Mouse (Mus musculus) fibroblast of lung, adult 2 months (primary cell): ENCODE measurements around the gene Kidins220.

Experiments
- DNase-seq: peaks from one replicate; pipeline ENCODE4 v3.0.0-alpha.2; 2011; ENCODE audit warnings: low read depth

Gene Kidins220

DNA sequence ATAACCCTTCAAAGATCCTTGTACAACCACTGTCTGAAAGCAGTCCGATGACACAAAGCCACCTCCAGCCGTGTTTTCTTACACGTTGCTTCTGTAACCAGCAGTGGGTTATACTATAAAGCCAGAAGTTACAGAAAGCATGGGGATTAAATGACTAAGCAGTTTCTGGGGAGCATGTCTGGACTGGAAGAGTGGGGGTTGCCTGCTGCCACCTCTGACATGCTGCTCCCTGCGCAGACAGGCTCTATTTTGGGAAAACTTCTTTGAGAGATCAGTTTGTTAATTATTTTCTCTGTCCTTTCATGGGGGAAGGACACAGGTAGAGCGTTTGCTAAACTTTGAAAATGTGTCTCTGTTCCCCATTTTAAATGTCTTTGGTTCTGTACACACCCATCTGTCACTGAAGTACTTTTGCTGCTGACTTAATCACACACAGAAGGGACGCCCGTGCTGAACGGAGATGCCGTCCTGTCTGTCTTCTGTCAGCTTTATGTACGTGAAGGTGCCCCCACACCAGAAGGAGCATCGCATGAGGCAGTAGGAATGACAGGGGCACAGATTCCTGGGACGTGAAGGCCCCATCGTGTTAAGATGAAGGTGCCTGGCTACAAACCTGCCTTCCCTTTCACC, 11.2 kb upstream of the Kidins220 start:
- DNase-seq, result no peak

GRCm38 (mm10) chr12:24965406-24965805, 9.3 kb upstream of the Kidins220 start:
- DNase-seq, result no peak

DNA sequence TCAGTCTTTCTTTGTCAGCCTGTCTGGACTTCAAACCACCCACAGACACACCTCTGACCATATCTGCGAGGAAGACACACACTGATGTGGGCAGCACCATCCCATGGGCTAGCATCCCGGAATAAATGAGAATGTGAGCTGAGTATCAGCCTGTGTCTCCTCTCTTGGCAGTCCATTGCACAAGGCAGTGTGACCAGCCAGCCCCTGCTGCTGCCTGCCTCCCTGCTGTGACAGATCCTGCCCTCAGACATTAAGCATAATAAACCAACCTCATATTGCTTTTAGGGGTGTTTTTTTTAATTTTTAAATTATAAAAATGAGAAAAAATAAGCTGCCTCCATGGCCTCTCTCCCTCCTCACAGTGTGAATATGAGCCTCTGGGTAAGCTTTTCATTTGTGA, 8.7 kb upstream of the Kidins220 start:
- DNase-seq, result no peak

GRCm38 (mm10) chr12:24971490-24972200, 3.1 kb upstream of the Kidins220 start:
- DNase-seq, result no peak

DNA sequence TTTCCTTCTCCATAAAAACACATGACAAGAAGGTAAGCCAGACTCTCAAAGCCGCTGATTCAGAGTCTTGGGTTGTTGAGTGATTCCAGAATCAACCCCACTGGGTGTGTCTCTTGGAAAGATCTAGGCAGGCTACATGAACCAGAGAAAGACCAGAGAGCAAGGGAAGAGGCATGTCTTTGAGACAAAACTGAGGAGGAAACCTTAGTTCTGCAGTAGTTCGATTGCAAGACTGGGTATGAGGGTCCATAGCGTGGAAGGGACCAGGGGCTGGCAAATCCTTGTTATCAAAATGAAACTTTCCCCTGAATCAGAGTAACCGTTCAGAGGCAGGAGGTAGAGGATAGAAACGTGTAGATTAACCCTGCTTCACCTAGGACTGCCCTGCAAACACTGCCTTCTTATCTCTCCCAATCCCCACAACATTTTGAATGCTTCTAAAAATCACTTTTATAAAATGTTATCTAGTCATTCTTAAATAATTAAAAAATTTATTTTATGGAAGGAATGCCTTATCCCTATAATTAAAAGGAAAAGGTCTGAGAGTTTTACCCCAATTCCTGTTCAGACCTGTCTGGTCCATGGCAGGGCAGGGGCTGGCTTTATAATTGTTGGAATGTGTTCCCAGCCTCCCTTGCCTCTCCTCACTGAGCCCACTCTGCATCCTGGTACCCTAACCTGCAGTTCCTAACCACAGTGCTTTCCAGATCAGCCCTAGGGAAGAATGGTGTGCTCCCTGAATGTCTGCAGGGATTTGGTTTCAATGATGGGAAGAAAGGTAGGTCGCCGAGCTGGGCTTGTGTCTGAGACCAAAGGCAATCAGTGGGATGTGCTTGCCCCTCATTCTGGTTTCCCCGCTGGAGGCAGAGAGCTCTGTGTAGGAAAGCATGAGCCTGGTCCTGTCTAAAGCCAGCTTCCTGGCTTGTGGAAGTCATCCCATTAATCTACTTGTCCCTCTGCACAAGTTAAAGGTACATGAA, 2.1 kb upstream of the Kidins220 start:
- peak; percentile 42 for DNase-seq

DNA sequence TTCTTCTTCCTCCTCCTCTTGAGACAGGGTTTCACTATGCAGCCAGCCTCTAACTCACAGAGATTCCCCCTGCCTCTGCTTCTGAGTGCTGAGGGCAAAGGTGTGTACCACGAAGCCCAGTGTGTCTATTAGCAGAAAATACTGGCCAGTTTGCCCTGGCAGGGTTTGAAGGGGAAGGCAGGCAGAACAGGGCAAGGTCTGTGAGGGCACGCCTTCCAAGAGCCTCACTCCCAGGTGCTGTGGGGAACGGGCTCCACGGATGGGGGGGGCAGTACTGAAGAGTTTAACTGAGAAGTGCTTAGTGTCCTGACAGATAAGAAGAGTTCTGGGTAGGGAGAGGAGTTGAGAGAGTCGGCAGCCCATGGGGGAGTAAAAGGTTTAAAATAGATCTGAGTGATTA, 1.1 kb upstream of the Kidins220 start:
- no peak for DNase-seq

DNA sequence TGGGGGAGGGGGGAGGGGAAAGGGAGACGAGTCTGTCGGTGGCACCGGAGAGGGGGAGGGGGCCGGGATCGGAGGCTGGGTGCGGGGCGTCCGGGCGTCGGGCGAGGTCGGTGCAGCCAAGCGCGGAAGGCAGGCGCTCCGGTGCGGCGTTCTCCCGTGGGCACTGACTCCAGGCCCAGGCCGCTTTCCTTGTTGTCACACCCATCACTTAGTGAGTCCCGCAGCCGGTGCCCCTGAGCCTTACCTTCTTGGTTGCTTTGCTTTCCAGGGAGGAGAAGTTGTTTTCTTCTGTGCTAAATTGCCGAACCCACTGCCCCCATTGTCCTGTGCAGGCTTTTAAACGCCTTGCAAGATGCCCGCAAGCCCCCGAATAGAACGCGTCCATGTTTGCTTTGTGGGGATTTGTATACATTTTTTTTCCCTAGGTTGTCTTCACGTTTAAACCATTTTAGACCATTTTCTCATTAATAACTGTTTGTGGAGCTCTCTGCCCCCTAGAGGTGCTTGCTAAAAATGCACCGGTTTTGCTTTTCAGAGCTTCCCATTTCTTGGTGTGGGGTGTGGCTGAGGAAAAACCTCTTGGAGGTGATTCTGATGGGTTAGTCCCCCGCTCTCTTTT, 499 bp downstream of the Kidins220 start:
- DNase-seq, result peak; percentile 51

- DNase-seq, result no peak
Observed at GRCm38 (mm10) chr12:24985226-24985625, 10.5 kb downstream of the Kidins220 start.

DNA sequence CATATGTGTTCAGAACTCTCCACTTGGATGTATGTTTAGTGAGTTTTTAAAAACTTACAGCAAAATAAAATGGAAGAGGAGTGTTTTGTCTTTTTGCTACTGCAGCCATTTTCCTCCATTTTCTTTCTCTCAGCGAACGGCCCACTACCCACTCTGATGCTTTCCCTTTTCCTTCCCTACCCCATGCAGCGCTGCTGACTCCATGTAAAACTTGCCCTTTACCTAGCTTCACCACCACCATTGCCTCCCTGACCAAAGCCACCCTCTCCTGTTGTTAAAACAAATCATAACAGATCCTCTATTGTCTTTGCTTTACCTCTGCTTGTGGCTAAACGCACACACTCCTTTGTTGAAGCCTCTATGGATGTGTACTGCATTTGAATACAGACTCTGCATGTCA, 20.6 kb downstream of the Kidins220 start:
- DNase-seq, result no peak

GRCm38 (mm10) chr12:25005350-25005749, 30.6 kb downstream of the Kidins220 start:
- DNase-seq, result no peak

DNA sequence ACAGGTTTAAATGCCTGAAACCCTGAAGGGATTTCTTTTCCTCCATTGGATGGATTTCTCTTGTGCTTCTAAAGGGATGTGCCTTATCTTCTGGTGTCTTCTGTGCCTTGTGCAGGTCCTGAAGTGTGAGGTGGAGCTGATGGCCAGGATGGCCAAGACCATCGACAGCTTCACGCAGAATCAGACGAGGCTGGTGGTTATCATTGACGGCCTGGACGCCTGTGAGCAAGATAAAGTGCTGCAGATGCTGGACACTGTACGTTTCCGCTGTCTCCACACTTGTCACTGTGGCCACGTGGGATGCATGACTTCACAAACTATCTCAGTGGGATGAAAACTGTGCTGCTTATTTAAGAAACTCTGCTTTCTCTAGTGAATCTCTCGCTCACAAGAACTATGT, 35.2 kb downstream of the Kidins220 start:
- DNase-seq, result no peak

DNA sequence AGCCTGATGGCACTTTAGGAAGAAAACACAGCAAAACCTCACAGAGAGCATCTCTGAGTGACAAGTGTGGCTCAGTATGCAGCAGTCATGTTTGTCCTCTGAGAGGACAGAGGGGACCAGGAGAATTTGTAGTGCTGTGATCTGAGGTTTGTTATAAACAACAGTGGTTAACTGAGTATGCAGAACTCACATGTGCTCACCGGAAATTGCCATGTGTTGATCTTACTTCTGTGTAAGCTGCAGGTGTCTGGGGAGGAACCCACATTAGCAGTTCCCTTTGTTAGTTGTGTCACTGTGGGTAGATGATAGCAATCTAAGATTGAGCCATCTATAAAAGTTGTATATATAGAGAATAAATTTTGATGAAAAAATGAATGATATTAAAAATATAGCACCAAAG, 35.7 kb downstream of the Kidins220 start:
- no peak for DNase-seq

GRCm38 (mm10) chr12:25011733-25012367, 37.1 kb downstream of the Kidins220 start:
- no peak for DNase-seq

GRCm38 (mm10) chr12:25012555-25013540, 38.1 kb downstream of the Kidins220 start:
- DNase-seq, result peak; percentile 93

- DNase-seq, result no peak
Observed at GRCm38 (mm10) chr12:25014307-25014927, 39.7 kb downstream of the Kidins220 start.

- DNase-seq, result no peak
Observed at GRCm38 (mm10) chr12:25014938-25015337, 40.2 kb downstream of the Kidins220 start.

DNA sequence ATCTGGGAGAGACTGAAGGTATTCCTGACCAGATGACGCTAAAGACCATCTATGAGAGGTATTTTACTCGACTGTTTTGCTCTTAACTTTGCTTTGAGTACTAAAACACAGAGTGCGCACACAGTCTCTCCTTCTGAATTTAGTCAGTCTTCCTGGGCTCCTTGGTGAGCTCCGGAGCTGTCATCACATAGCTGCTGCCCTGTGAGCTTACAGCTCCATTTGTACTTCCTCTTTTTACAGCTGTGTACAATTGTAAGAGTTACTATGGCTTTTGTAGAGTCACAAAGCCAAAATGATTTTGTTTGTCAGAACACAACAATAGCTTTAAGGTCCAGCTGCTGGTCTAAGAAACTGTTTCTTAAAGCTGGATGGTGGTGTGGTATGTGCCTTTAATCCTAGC, 42.3 kb downstream of the Kidins220 start:
- DNase-seq, result no peak

DNA sequence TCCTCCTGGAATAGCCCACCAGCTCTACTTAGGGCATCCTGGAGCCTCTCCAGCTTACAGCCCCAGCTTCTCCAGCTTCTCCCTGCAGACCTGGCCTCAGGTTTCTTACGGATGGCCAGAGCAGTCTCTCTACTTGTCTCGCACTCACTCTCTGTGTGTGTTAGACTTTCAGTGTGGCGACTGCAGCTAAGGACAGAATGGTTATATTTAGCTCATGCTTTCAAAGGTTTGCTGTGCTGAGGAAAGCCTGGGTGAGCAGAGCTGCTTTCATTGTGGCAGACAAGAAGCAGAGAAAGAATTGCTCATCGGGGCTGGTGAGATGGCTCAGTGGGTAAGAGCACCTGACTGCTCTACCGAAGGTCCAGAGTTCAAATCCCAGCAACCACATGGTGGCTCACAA, 46.3 kb downstream of the Kidins220 start:
- no peak for DNase-seq

DNA sequence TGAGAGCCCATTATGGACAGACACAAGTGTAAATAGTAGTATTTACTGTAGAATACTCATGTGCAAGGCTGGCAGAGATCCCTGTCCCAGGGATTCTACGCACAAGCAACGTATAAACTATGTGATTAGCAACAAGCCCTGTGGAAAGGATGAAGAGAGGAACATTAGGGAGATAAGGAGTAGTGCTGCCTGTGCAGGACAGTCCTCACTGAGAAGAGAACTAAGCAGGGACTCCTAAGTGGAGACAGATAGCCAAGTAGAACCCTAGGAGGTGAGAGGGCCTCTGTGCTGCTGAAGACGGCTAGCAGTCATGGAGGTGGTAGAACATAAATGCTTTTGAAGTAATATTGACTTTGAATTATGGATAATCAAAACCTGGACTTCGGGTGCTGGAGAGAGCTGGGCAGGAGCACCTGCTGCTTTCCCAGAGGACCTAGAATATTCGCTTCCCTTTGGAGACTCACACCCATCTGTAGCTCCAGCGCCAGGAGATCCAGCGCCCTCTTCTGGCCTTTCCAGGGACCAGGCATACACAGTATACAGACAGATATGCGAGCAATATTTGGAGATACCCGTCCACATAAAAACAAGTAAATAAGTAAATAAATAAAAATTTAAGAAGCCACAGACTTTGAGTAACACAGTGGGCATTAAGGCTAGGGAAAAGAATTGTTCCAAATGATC, 50.3 kb downstream of the Kidins220 start:
- DNase-seq, result no peak
